Mouse (Mus musculus): ENCODE measurements around the gene A030003K21Rik. TPM values are rescaled to one million over a fixed set of nuclear protein-coding genes. Genes with fewer than 3 reads are reported as not detected.

A030003K21Rik gene
- total RNA-seq (2023): not detected

DNA sequence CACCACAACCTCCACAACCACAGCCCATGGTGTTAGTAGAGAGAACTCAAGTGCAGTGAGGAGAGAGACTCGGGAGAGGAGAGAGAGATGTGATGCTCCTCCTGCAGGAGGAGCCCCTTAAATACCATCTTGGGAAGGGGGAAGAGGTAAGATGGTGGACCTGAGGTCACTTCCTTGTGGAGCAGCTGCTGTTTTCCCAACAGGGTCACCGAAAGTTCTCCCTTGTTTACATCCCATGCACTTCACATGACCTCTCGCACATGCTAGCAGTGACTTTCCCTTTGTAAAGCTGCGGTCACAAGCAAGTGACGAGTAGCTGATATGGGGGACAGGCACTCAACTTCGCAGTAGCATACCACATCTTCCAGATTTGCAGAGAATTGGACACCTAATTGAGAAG, at the start of gene A030003K21Rik:
Gene A030003K21Rik (minus strand): TSS at position 94 of the 400 bp plus-strand sequence.

DNA sequence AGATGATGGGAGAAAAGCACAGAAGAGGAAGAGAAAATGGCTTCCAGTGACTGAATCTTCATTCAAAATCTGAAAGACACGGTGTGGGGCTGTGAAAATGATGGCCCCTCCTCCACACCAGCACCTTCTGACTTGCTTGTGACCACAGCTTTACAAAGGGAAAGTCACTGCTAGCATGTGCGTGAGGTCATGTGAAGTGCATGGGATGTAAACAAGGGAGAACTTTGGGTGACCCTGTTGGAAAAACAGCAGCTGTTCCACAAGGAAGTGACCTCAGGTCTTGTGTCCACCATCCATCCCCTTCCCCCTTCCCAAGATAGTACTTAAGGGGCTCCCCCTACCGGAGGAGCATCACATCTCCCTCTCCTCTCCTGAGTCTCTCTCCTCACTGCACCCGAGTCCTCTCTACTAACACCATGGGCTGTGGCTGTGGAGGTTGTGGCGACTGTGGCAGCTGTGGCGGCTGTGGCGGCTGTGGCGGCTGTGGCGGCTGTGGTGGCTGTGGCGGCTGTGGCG, 16.7 kb upstream of the A030003K21Rik start, which contains the start of gene Gm47955:
Gene Gm47955 (plus strand): TSS at position 417 of the 516 bp plus-strand sequence.

GRCm38 (mm10) chr1:82955913-82956312, 12.7 kb upstream of the A030003K21Rik start, which contains the start of gene Gm7544:
Gene Gm7544 (minus strand): TSS chr1:82956013.

DNA sequence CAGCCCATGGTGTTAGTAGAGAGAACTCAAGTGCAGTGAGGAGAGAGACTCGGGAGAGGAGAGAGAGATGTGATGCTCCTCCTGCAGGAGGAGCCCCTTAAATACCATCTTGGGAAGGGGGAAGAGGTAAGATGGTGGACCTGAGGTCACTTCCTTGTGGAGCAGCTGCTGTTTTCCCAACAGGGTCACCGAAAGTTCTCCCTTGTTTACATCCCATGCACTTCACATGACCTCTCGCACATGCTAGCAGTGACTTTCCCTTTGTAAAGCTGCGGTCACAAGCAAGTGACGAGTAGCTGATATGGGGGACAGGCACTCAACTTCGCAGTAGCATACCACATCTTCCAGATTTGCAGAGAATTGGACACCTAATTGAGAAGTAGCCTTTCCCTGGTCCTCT, 11.9 kb downstream of the A030003K21Rik start, which contains the start of gene Gm6217:
Gene Gm6217 (minus strand): TSS at position 74 of the 400 bp plus-strand sequence.

GRCm38 (mm10) chr1:82924650-82925049, 18.5 kb downstream of the A030003K21Rik start, which contains the start of gene A030014E15Rik:
Gene A030014E15Rik (plus strand): TSS chr1:82924917.

DNA sequence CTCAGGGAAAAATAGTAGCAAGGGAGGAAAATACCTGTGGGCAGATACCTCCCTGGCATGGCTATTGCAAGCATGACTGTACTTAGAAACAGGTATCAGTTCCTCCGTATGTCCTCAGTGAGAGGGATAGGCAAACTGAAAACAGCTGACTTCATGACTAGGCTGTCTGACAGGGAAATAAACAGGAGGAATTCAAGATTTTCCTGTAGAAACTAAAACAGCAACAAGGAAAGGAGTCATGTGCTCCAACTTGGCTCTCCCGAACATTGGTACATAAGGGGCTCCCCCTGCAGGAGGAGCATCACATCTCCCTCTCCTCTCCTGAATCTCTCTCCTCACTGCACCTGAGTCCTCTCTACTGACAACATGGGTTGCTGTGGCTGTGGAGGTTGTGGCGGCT, 30.2 kb downstream of the A030003K21Rik start, which contains the start of gene A030005L19Rik:
Gene A030005L19Rik (plus strand): TSS at position 301 of the 400 bp plus-strand sequence.

Other genes with a start within 250 kb of the A030003K21Rik start
- gene Mff, start 218.5 kb downstream of the A030003K21Rik start, total RNA-seq (2023): 10 to 100 TPM; 87.2 to 99.4 TPM
- gene Tm4sf20, start 174.9 kb downstream of the A030003K21Rik start, total RNA-seq (2023): not detected
- gene Gm47791, start 172.1 kb downstream of the A030003K21Rik start, total RNA-seq (2023): not detected
- gene Agfg1, start 103.9 kb downstream of the A030003K21Rik start, total RNA-seq (2023): 10 to 100 TPM; 50.7 to 57.1 TPM
- gene A030005L19Rik, start 30.1 kb downstream of the A030003K21Rik start, total RNA-seq (2023): under 1 TPM in 1 of 2 experiments, not detected in 1; 0.63 TPM
- not detected for gene A030014E15Rik, start 18.5 kb downstream of the A030003K21Rik start, total RNA-seq (2023)
- gene Gm6217, start 12.0 kb downstream of the A030003K21Rik start, total RNA-seq (2023): not detected
- gene Gm7544, start 12.6 kb upstream of the A030003K21Rik start, total RNA-seq (2023): not detected
- not detected for gene Gm47955, start 16.9 kb upstream of the A030003K21Rik start, total RNA-seq (2023)
- gene Gm47959, start 57.2 kb upstream of the A030003K21Rik start, total RNA-seq (2023): not detected
- gene Slc19a3, start 95.1 kb upstream of the A030003K21Rik start, total RNA-seq (2023): not detected
- not detected for gene Krtap28-10, start 99.1 kb upstream of the A030003K21Rik start, total RNA-seq (2023)
- gene Gm47969, start 101.5 kb upstream of the A030003K21Rik start, total RNA-seq (2023): not detected
- not detected for gene A030005K14Rik, start 116.0 kb upstream of the A030003K21Rik start, total RNA-seq (2023)
- not detected for gene Krtap28-13, start 117.5 kb upstream of the A030003K21Rik start, total RNA-seq (2023)
- not detected for gene Ccl20, start 173.4 kb upstream of the A030003K21Rik start, total RNA-seq (2023)
- gene Daw1, start 216.4 kb upstream of the A030003K21Rik start, total RNA-seq (2023): not detected